Mouse (Mus musculus) T-helper 2 cell (primary cell): ENCODE measurements at regions not wholly inside any gene's neighbourhood (a gene's known extent, or its start where the extent isn't known, plus 50 kb on each side); places are given as distances from the start of the nearest gene placed in this dataset.

Experiments
- in situ Hi-C: fragments of 300-600 bp; cut with MboI, MseI; formaldehyde crosslinking; loops from one replicate; pipeline ENCODE4 v1.15.1; 2025; ENCODE audit warnings: high pct_unique_total_duplicates

- in situ Hi-C loops: no loop called here
Measured at GRCm38 (mm10) chr2:106318695-106319266, 315.4 kb upstream of the Dnajc24 start.

GRCm38 (mm10) chr2:106346781-106347180 lies 343.4 kb upstream of the Dnajc24 start:
- in situ Hi-C loops: no loop called here

GRCm38 (mm10) chr2:106347249-106347648 lies 343.9 kb upstream of the Dnajc24 start:
- in situ Hi-C loops: no loop called here

- in situ Hi-C loops: no loop called here
Measured at GRCm38 (mm10) chr2:106355565-106355964, 337.5 kb upstream of the Mpped2 start.

GRCm38 (mm10) chr2:106355984-106356547 lies 337.0 kb upstream of the Mpped2 start:
- in situ Hi-C loops: no loop called here

- in situ Hi-C loops: no loop called here
Measured at GRCm38 (mm10) chr2:106368641-106369040, 324.4 kb upstream of the Mpped2 start.

- in situ Hi-C loops: no loop called here
Measured at GRCm38 (mm10) chr2:106383415-106384285, 309.4 kb upstream of the Mpped2 start.

GRCm38 (mm10) chr2:106384286-106384595 lies 308.8 kb upstream of the Mpped2 start:
- in situ Hi-C loops: no loop called here

GRCm38 (mm10) chr2:106384842-106385241 lies 308.2 kb upstream of the Mpped2 start:
- in situ Hi-C loops: no loop called here

- in situ Hi-C loops: loop anchor here (10.0 kb wide), 1 partner anchor 163 kb away; no protein-coding TSS in a partner anchor
Measured at GRCm38 (mm10) chr2:106412158-106412557, 280.9 kb upstream of the Mpped2 start.

GRCm38 (mm10) chr2:106415474-106416019 lies 277.5 kb upstream of the Mpped2 start:
- in situ Hi-C loops: loop anchor here (10.0 kb wide), 1 partner anchor 159 kb away; no protein-coding TSS in a partner anchor

- in situ Hi-C loops: loop anchor here (10.0 kb wide), 1 partner anchor 157 kb away; no protein-coding TSS in a partner anchor
Measured at GRCm38 (mm10) chr2:106418181-106418580, 274.9 kb upstream of the Mpped2 start.

GRCm38 (mm10) chr2:106424974-106425373 lies 268.1 kb upstream of the Mpped2 start:
- in situ Hi-C loops: no loop called here

- in situ Hi-C loops: no loop called here
Measured at GRCm38 (mm10) chr2:106425451-106425881, 267.6 kb upstream of the Mpped2 start.

- in situ Hi-C loops: no loop called here
Measured at GRCm38 (mm10) chr2:106426010-106426409, 267.1 kb upstream of the Mpped2 start.

- in situ Hi-C loops: no loop called here
Measured at GRCm38 (mm10) chr2:106427237-106427636, 265.8 kb upstream of the Mpped2 start.

- in situ Hi-C loops: no loop called here
Measured at GRCm38 (mm10) chr2:106428909-106429308, 264.2 kb upstream of the Mpped2 start.

GRCm38 (mm10) chr2:106431141-106431540 lies 261.9 kb upstream of the Mpped2 start:
- in situ Hi-C loops: loop anchor here (5.0 kb wide), 1 partner anchor 521 kb away; no protein-coding TSS in a partner anchor

GRCm38 (mm10) chr2:106431637-106432199 lies 261.4 kb upstream of the Mpped2 start:
- in situ Hi-C loops: loop anchor here (5.0 kb wide), 1 partner anchor 521 kb away; no protein-coding TSS in a partner anchor

GRCm38 (mm10) chr2:106436136-106436535 lies 256.9 kb upstream of the Mpped2 start:
- in situ Hi-C loops: no loop called here

GRCm38 (mm10) chr2:106454310-106454974 lies 238.6 kb upstream of the Mpped2 start:
- in situ Hi-C loops: no loop called here
